Mouse (Mus musculus) E14TG2a.4 (cell line): ENCODE data around the gene Knstrn.

ENCODE experiments used
- CTCF ChIP-seq: conservative IDR thresholded peaks from 2 replicates; pipeline ENCODE4 v1.5.1; 2014; ENCODE audit warnings: low read length
- POU5F1 ChIP-seq: IDR thresholded peaks from 2 replicates; pipeline ENCODE4 v1.6.1; 2014; ENCODE audit warnings: low read length, borderline replicate concordance

GRCm38 (mm10) chr2:118873018-118873417 is 59.2 kb downstream of the Knstrn start:
- no peak for TF ChIP-seq CTCF
- TF ChIP-seq POU5F1, result no peak
